Mouse (Mus musculus) myocyte (in vitro differentiated cells): Measurements from ENCODE around the gene Hps3.

ENCODE experiments used
- CEBPB ChIP-seq: IDR thresholded peaks from 2 replicates; pipeline ENCODE4 v1.6.1; 2011; ENCODE audit warnings: mild to moderate bottlenecking, moderate library complexity; ENCODE audit not compliant: poor library complexity, insufficient read depth, severe bottlenecking
- MAX ChIP-seq: IDR thresholded peaks from one replicate; pipeline ENCODE4 v1.6.1; 2011; ENCODE audit warnings: low read depth, mild to moderate bottlenecking, control low read depth
- MYOD1 ChIP-seq, 3 experiments: IDR thresholded peaks; one replicate each; pipeline ENCODE4 v1.6.1; 2011; ENCODE audit warnings: control low read depth in 2 of 3, low read depth in 2 of 3, mild to moderate bottlenecking in 2 of 3, moderate library complexity in 1 of 3; ENCODE audit not compliant: insufficient read length in 2 of 3, control insufficient read depth in 1 of 3
- MYOG ChIP-seq, 3 experiments: IDR thresholded peaks; one replicate each; pipeline ENCODE4 v1.6.1; 2011; ENCODE audit warnings: control low read depth in 2 of 3, low read depth in 2 of 3, mild to moderate bottlenecking in 2 of 3; ENCODE audit not compliant: insufficient read length in 2 of 3, control insufficient read depth in 1 of 3, insufficient read depth in 1 of 3
- POLR2A ChIP-seq: IDR thresholded peaks from one replicate; pipeline ENCODE4 v1.6.1; 2011; ENCODE audit warnings: low read depth, mild to moderate bottlenecking, control low read depth, moderate library complexity; ENCODE audit not compliant: insufficient read length
- POLR2AphosphoS2 ChIP-seq: IDR thresholded peaks from one replicate; pipeline ENCODE4 v1.6.1; 2011; ENCODE audit warnings: low read depth, control low read depth; ENCODE audit not compliant: insufficient read length
- SRF ChIP-seq: IDR thresholded peaks from one replicate; pipeline ENCODE4 v1.6.1; 2011; ENCODE audit warnings: low read depth; ENCODE audit not compliant: control insufficient read depth, insufficient read length
- TCF12 ChIP-seq: IDR thresholded peaks from one replicate; pipeline ENCODE4 v1.6.1; 2011; ENCODE audit warnings: mild to moderate bottlenecking, control low read depth; ENCODE audit not compliant: poor library complexity, insufficient read depth, severe bottlenecking
- TCF3 ChIP-seq: IDR thresholded peaks from one replicate; pipeline ENCODE4 v1.6.1; 2011; ENCODE audit warnings: low read depth, control low read depth; ENCODE audit not compliant: insufficient read length
- USF1 ChIP-seq: IDR thresholded peaks from one replicate; pipeline ENCODE4 v1.6.1; 2011; ENCODE audit warnings: low read depth, mild to moderate bottlenecking, control low read depth, moderate library complexity

DNA sequence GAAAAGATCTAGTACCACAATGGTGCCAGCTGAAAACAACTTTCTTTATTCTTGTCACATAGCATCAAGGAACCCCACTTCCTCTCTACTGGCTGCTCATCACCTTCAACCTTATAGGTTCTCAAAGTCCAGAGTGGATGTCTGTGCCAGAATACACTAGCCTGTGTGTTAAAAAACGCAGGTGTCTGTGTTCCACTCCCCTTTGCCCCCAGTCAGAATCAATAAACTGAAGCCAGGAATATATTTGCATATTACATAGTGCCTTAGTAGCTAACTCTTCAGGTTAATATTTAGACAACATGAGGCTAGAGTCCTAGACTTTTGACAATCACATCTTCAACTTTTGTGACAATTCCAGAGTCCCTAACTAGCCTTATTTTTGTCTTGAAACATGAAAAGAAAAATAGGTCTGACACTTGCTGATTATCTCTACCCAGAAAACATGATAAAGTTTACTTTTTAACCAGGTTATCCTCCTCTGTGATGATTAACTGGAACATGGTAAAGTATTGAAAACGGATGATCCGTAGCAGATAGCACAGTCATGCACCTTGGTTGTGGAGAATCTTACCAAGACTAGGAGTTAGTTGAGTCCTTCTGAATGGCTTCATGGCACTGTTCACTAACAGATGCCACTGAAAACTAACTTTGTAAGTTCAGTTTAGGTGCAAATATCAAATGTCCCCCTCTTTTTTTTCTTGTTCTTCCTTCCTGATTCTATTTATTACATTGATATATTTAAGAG lies 72.2 kb downstream of the Hps3 start:
- TF ChIP-seq SRF (no peak), POLR2A (no peak), CEBPB (no peak), MAX (no peak), TCF12 (no peak), POLR2AphosphoS2 (no peak), MYOG (IDR thresholded peaks at IDR 0.05; ENCODE audit: control insufficient read depth in 1 of 3, insufficient read depth in 1 of 3, insufficient read length in 2 of 3, low read depth in 2 of 3) (no peak), USF1 (no peak), TCF3 (no peak), MYOD1 (IDR thresholded peaks at IDR 0.05; ENCODE audit: control insufficient read depth in 1 of 3, insufficient read length in 2 of 3, low read depth in 2 of 3) (no peak)
